Mouse (Mus musculus) lung, postnatal 0 days (tissue): ENCODE measurements around the gene Nmbr. TPM values are rescaled to one million over a fixed set of nuclear protein-coding genes. Genes with fewer than 3 reads are reported as not detected.
A peak's percentile ranks its signal among the peaks of the same experiment; 100 is the strongest.

ENCODE experiments used
- ATAC-seq: fragments of 200-750 bp; cut with Nextera tagmentation; 2 replicates; pipeline ENCODE4 v1.8.0; 2017; ENCODE audit warnings: moderate library complexity
- DNase-seq: peaks from one replicate; pipeline ENCODE4 v3.0.0-alpha.2; 2016; ENCODE audit warnings: low spot score
- H3K27ac ChIP-seq: fragments of 300-500 bp; sonication (generic); 2 replicates; pipeline ENCODE4 v1.5.1; 2014; ENCODE audit warnings: antibody characterized with exemption, mild to moderate bottlenecking, low read length, mixed read lengths
- H3K27me3 ChIP-seq: fragments of 300-500 bp; sonication (generic); replicated peaks from 2 replicates; pipeline ENCODE4 v1.6.1; 2014; ENCODE audit warnings: low read length, mixed read lengths; ENCODE audit not compliant: insufficient read depth
- H3K36me3 ChIP-seq: fragments of 300-500 bp; sonication (generic); 2 replicates; pipeline ENCODE4 v1.6.1; 2014; ENCODE audit warnings: low read length, mixed read lengths; ENCODE audit not compliant: insufficient read depth
- H3K4me1 ChIP-seq: fragments of 300-500 bp; sonication (generic); 2 replicates; pipeline ENCODE4 v1.6.1; 2014; ENCODE audit warnings: antibody characterized with exemption, low read depth, low read length, mixed read lengths; ENCODE audit not compliant: insufficient read depth
- H3K4me2 ChIP-seq: fragments of 300-500 bp; sonication (generic); replicated peaks from 2 replicates; pipeline ENCODE4 v1.6.1; 2014; ENCODE audit warnings: low read depth, mild to moderate bottlenecking, low read length, moderate library complexity, mixed read lengths
- H3K4me3 ChIP-seq: fragments of 300-500 bp; sonication (generic); 2 replicates; pipeline ENCODE4 v1.5.1; 2014; ENCODE audit warnings: low read depth, low read length
- H3K9ac ChIP-seq: fragments of 300-500 bp; sonication (generic); replicated peaks from 2 replicates; pipeline ENCODE4 v1.6.1; 2014; ENCODE audit warnings: low read depth, mild to moderate bottlenecking
- H3K9me3 ChIP-seq: fragments of 300-500 bp; sonication (generic); 2 replicates; pipeline ENCODE4 v1.6.1; 2016; ENCODE audit warnings: low read length, mixed read lengths
- CTCF ChIP-seq: IDR thresholded peaks from 2 replicates; pipeline ENCODE4 v1.5.1; 2016; ENCODE audit warnings: antibody characterized with exemption, mild to moderate bottlenecking
- EP300 ChIP-seq: IDR thresholded peaks from 2 replicates; pipeline ENCODE4 v1.6.1; 2016; ENCODE audit warnings: antibody characterized with exemption, mild to moderate bottlenecking, control low read depth
- WGBS: fragments of 180-500 bp; shearing (Covaris S2); extraction: QIAGEN DNeasy Blood & Tissue Kit; methylation state at CpG from one replicate; pipeline ENCODE4 v1.1.7; 2014; 5-methylcytosine and 5-hydroxymethylcytosine counted together
- polyA plus RNA-seq: library from polyadenylated mRNA; unstranded; fragments of >200 nt; fragmentation: Nextera tagmentation; extraction: Ambion mirVana; gene quantifications from 2 replicates; pipeline ENCODE4 v1.2.1, GENCODE M21; 2015

The Nmbr gene
- polyA plus RNA-seq, 1 experiment from 2014 or later = not detected

DNA sequence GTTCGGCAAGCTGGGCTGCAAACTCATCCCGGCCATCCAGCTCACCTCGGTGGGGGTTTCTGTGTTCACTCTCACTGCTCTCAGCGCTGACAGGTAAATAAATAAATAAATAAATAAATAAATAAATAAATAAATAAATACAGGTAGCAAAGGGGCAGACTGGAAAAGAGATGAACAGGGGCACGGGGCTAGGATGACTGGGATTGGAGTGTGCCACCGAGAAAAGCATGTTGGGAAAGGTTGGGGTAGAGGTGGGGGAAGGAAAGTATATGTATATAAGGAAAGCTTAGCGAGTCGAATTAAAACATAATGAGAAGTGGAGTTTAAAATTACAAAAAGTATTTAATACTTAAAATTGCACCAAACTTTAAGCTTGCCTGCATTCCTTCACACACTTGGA is 55.2 kb downstream of the Nmbr start:
- 25% methylated on average over 8 of the region's 8 CpGs for WGBS
- H3K9ac ChIP-seq = no peak overlapping the region
- no peaks in the 10 kb centered on the region for H3K27me3 ChIP-seq
- H3K9me3 ChIP-seq = no peaks in the 10 kb centered on the region
- peak overlapping the region; percentile 54; the same call in 1 of the 2 replicates for H3K4me2 ChIP-seq
- ATAC-seq (no peak), DNase-seq (no peak)
- TF ChIP-seq EP300 (no peak), CTCF (no peak)
- H3K27ac ChIP-seq = no peak overlapping the region
- H3K4me1 ChIP-seq = no peaks in the 10 kb centered on the region
- H3K4me3 ChIP-seq = no peak overlapping the region
- H3K36me3 ChIP-seq = no peaks in the 10 kb centered on the region

DNA sequence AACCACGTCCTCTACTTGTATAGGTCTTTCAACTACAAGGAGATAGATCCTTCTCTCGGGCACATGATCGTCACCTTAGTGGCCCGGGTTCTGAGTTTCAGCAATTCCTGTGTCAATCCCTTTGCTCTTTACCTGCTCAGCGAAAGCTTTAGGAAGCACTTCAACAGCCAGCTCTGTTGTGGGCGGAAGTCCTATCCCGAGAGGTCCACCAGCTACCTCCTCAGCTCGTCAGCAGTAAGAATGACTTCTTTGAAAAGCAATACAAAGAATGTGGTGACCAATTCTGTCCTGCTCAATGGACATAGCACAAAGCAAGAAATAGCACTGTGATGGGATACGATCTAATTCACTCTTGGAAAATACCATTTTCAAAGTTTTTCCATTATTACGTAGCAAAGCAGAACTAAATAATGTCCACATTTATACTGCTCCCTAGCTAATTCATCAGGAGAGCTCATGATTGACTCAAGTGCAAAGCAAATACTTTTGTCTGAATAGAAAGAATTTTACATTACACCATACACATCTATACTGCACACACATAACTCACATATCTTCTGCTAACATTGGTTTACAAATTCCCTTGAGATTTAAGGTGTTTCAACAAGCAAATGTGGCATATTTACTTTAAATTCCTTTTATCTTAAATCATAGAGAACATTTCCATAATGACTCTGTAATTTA is 65.0 kb downstream of the Nmbr start:
- Histone ChIP-seq H3K4me2 (0 out of 2 replicates have a peak overlapping the region, but pooled peaks have one; percentile 6), H3K4me3 (no peak overlapping the region)
- no peak for ATAC-seq

DNA sequence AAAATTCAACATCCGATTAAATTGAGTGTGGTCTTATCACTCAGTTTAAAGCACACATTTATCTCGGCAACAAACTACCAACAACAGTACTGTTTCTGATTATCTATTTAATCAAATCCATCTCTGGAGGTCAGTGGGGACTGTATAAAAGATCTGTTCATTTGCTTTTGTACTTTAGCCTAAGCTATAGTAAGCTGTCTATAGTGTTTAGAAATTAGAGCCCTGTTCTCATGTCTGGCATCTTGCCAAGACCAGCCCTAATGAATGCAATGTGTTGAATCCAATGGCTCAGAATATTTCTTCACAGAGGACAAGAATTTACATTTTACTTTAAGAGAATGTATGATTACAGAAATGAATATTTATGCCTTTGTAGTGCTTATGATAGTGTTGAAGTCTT is 69.1 kb downstream of the Nmbr start:
- TF ChIP-seq CTCF (no peak), EP300 (no peak)
- H3K4me1 ChIP-seq = no peaks in the 10 kb centered on the region
- 67% methylated on average over 2 of the region's 2 CpGs for WGBS

More for the DNA sequence above, 65.0 kb downstream of the Nmbr start:
- Histone ChIP-seq H3K9ac (no peak overlapping the region), H3K9me3 (no peaks in the 10 kb centered on the region), H3K27ac (no peak overlapping the region), H3K4me1 (no peaks in the 10 kb centered on the region), H3K36me3 (no peaks in the 10 kb centered on the region), H3K27me3 (no peaks in the 10 kb centered on the region)
- peak; percentile 5 for DNase-seq
- TF ChIP-seq EP300 (no peak), CTCF (no peak)
- WGBS = 60% methylated on average over 10 of the region's 10 CpGs

DNA sequence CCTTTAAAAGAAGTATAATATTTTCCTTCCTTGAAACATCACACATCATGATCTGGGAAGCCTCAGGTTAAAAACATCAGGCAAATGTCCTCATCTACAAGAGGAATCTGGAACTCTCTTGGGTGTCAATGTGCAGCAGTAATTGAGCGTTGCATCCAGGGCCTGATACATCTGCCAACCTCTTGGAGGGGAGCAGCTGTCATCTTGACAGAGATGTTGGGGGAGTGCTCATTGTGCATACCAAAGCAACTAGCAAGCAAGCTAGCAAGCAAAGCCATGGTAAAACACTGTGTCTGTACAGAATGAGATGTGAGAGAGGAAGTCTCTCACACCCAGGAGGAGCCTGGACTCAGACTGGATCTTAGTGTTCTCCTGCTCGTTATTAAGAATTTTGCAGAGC is 84.6 kb downstream of the Nmbr start:
- ATAC-seq (no peak), DNase-seq (no peak)
- 59% methylated on average over 2 of the region's 2 CpGs for WGBS
- H3K27me3 ChIP-seq = no peaks in the 10 kb centered on the region
- TF ChIP-seq CTCF = no peak
- no peak for TF ChIP-seq EP300
- H3K36me3 ChIP-seq = no peaks in the 10 kb centered on the region
- no peak overlapping the region for H3K4me2 ChIP-seq
- H3K4me1 ChIP-seq = no peaks in the 10 kb centered on the region
- no peak overlapping the region for H3K9ac ChIP-seq
- no peak overlapping the region for H3K4me3 ChIP-seq
- H3K27ac ChIP-seq = no peak overlapping the region
- no peaks in the 10 kb centered on the region for H3K9me3 ChIP-seq

More for the DNA sequence above, 69.1 kb downstream of the Nmbr start:
- H3K36me3 ChIP-seq = no peaks in the 10 kb centered on the region
- H3K27me3 ChIP-seq = no peaks in the 10 kb centered on the region
- H3K9me3 ChIP-seq = no peaks in the 10 kb centered on the region
- H3K4me2 ChIP-seq = no peak overlapping the region
- H3K27ac ChIP-seq = no peak overlapping the region
- no peak overlapping the region for H3K9ac ChIP-seq
- DNase-seq (no peak), ATAC-seq (no peak)
- H3K4me3 ChIP-seq = no peak overlapping the region

DNA sequence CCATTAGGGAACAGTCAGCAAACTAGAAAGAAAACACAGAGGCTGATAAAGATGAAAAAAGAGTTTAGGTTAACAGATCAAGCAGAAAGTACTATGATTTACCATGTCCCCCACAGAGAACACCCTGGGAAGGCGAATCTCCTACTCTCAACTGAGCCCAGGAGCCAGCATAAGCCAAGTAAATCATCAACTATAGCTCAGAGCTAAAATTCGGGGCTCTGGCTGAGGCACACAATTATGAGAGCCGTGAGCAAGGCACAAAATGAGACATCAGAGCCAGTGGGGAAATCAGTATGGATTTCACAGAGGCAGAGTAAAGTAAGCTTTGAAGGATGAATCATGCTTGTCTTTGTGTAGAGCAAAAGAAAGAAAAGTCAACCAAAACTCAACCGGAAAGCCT is 111.6 kb downstream of the Nmbr start:
- H3K9me3 ChIP-seq = no peaks in the 10 kb centered on the region
- no peak overlapping the region for H3K27ac ChIP-seq
- TF ChIP-seq CTCF (no peak), EP300 (no peak)
- no peak overlapping the region for H3K9ac ChIP-seq
- 61% methylated on average over 4 of the region's 4 CpGs for WGBS
- ATAC-seq = no peak
- no peaks in the 10 kb centered on the region for H3K36me3 ChIP-seq
- H3K4me1 ChIP-seq = no peaks in the 10 kb centered on the region
- H3K4me2 ChIP-seq = no peak overlapping the region
- no peaks in the 10 kb centered on the region for H3K27me3 ChIP-seq
- no peak for DNase-seq
- no peak overlapping the region for H3K4me3 ChIP-seq

Other genes starting within 250 kb of the Nmbr start
- 22.1 and 28.3 TPM in 2 replicates for gene Adgrg6, start 159.9 kb upstream of the Nmbr start, polyA plus RNA-seq
- gene Vta1, start within 50 bp of the Nmbr start, polyA plus RNA-seq = 85.6 and 94.1 TPM in 2 replicates
- gene Gje1, start 12.6 kb downstream of the Nmbr start, polyA plus RNA-seq = not detected in 2 replicates